Mouse (Mus musculus) erythroblast, embryonic 14.5 days (primary cell): ENCODE measurements around the gene Cdk17. TPM values are rescaled to one million over a fixed set of nuclear protein-coding genes. Genes with fewer than 3 reads are reported as not detected.

Experiments used
- H3K27me3 ChIP-seq: 2 replicates; pipeline ENCODE4 v1.6.1; 2012; ENCODE audit warnings: inconsistent platforms; ENCODE audit not compliant: control insufficient read depth
- H3K36me3 ChIP-seq: 2 replicates; pipeline ENCODE4 v1.6.1; 2012; ENCODE audit warnings: mild to moderate bottlenecking, inconsistent platforms; ENCODE audit not compliant: control insufficient read depth
- H3K4me1 ChIP-seq: 2 replicates; pipeline ENCODE4 v1.6.1; 2012; ENCODE audit warnings: inconsistent platforms; ENCODE audit not compliant: control insufficient read depth
- H3K4me3 ChIP-seq: replicated peaks from 2 replicates; pipeline ENCODE3; 2012; ENCODE audit warnings: moderate library complexity, mild to moderate bottlenecking, inconsistent platforms
- H3K9me3 ChIP-seq: 2 replicates; pipeline ENCODE4 v1.6.1; 2012; ENCODE audit warnings: low read length, inconsistent platforms, mixed read lengths; ENCODE audit not compliant: control insufficient read depth
- GATA1 ChIP-seq: IDR thresholded peaks from 2 replicates; pipeline ENCODE4 v1.6.1; 2012; ENCODE audit warnings: low read length, inconsistent platforms, mixed read lengths
- TAL1 ChIP-seq: IDR thresholded peaks from 3 replicates; pipeline ENCODE4 v1.6.1; 2012; ENCODE audit warnings: low read length, inconsistent platforms, mixed read lengths
- polyA plus RNA-seq: library from polyadenylated mRNA; stranded (reverse); fragments of >175 nt; gene quantifications from 2 replicates; pipeline ENCODE4 v1.2.3, GENCODE M21; 2012

The Cdk17 gene
- polyA plus RNA-seq, 1 experiment: 0.41 TPM

- H3K27me3 ChIP-seq: no peaks in the 10 kb centered on the region
- H3K4me1 ChIP-seq: no peaks in the 10 kb centered on the region
- TF ChIP-seq TAL1: no peak
- no peak for TF ChIP-seq GATA1
- H3K4me3 ChIP-seq: no peak overlapping the region
- H3K36me3 ChIP-seq: peaks cover 72% of the 10 kb centered on the region
- H3K9me3 ChIP-seq: no peaks in the 10 kb centered on the region
Measured at GRCm38 (mm10) chr10:93246185-93246920, 85.7 kb downstream of the Cdk17 start.

DNA sequence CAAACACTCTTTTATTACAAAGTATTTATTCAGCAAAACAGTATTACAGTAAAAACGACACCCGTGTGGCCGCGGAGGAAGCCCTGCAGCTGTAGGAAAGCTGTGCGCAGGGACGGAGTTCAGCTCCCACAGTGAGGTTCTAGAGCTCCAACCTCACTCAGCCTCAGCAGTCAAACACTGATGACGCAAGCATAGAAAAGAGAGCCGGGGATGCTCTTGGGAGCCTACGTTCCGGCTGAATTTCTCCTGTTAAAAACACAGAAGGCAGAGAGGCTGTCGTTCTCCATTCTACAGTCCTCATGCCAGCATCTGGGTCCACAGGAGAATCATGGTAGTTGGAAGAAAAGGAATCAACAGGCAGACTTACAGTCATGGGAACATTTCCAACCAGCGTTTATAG lies 86.7 kb downstream of the Cdk17 start:
- TF ChIP-seq TAL1: no peak
- TF ChIP-seq GATA1: no peak
- H3K9me3 ChIP-seq: no peaks in the 10 kb centered on the region
- no peaks in the 10 kb centered on the region for H3K27me3 ChIP-seq
- no peaks in the 10 kb centered on the region for H3K4me1 ChIP-seq
- no peak overlapping the region for H3K4me3 ChIP-seq
- peaks cover 62% of the 10 kb centered on the region for H3K36me3 ChIP-seq

DNA sequence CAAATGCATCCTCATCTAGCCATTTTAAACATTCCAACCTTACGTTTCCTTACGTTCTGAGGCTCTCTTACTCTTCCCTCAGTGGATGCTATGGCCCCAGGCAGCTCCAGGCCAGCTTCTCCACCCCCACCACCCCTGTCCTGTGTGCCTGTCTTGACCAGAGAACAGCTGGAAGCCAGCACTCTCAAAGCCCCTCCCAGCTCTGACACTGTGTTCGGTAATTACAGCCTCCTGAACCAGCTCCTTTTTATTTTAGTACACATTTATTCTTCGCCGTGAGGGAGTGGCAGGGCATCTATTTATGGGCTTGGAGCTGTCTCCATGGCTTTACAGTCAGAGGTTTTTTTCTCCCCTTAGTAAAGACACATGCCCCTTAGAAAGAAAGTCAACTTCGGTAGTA lies 87.2 kb downstream of the Cdk17 start:
- Histone ChIP-seq H3K36me3 (peaks cover 58% of the 10 kb centered on the region), H3K27me3 (no peaks in the 10 kb centered on the region), H3K9me3 (no peaks in the 10 kb centered on the region), H3K4me3 (no peak overlapping the region), H3K4me1 (no peaks in the 10 kb centered on the region)
- TF ChIP-seq TAL1 (no peak), GATA1 (no peak)

GRCm38 (mm10) chr10:93248416-93248815 lies 87.7 kb downstream of the Cdk17 start:
- Histone ChIP-seq H3K9me3 (no peaks in the 10 kb centered on the region), H3K4me1 (no peaks in the 10 kb centered on the region), H3K36me3 (peaks cover 55% of the 10 kb centered on the region), H3K27me3 (no peaks in the 10 kb centered on the region), H3K4me3 (no peak overlapping the region)
- TF ChIP-seq GATA1 (no peak), TAL1 (no peak)

DNA sequence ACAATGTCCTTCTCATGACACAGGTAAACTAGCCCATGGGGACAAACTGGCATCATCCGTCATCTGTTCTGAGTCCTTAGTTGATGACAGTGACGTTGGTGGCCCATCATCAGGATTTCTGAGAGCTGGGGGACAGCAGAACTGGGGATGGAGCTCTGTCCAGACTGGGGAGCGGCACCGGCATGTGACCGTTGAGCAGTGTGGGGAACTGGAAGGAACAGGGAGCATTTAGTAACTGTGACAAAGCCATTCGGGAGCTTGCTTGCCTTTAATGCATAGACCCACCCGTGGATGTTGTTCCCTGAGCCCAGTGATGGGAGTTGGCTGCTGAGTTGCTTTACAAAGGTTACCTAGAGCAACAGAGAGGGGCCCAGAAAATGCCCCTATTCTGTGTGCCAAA lies 89.2 kb downstream of the Cdk17 start:
- H3K36me3 ChIP-seq: peaks cover 42% of the 10 kb centered on the region
- H3K27me3 ChIP-seq: no peaks in the 10 kb centered on the region
- H3K9me3 ChIP-seq: no peaks in the 10 kb centered on the region
- no peaks in the 10 kb centered on the region for H3K4me1 ChIP-seq
- no peak overlapping the region for H3K4me3 ChIP-seq
- TF ChIP-seq TAL1 (no peak), GATA1 (no peak)

DNA sequence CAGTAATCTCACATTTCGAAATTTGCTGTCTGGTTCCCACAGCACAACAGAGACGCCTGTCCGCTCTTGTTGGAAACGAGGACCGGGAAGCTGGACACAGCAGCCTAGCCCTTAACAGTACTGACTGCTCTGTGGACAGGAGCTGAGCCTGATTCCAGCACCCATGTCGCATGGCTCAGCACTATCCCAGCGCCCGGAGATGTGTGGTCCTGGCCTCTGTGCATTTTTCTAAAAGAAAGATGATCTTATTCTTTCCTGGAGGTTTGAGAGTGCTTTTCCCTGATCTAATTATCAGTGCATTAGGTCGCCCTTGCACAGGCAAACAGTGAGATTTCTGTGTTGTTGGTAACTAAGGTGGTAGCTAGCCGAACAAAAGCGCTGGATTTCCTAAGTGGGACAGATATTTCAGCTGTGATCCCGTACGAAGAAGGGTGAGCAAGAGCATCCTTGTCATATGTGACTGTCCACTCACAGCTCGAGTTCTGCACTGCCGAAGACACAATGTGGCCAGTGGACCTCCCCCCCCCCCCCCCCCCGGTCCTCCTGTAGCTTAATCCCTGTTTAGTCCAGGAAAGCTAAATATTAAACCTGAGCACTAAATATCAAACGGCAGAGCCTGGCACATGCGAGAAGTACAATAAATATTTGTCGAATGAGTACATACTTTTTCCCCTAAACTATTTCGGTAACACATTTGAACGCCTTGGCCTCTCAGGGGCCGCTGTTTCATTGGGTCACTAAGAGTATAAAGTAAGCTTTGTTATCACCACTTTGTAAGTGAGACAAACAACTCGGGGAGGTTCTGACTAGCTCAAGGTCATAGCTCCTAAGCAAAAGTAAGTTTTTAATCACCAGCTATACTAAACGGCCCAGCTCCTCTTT lies 90.0 kb downstream of the Cdk17 start:
- TF ChIP-seq GATA1 (no peak), TAL1 (no peak)
- Histone ChIP-seq H3K9me3 (no peaks in the 10 kb centered on the region), H3K4me3 (no peak overlapping the region), H3K4me1 (no peaks in the 10 kb centered on the region), H3K27me3 (no peaks in the 10 kb centered on the region), H3K36me3 (peaks cover 38% of the 10 kb centered on the region)

DNA sequence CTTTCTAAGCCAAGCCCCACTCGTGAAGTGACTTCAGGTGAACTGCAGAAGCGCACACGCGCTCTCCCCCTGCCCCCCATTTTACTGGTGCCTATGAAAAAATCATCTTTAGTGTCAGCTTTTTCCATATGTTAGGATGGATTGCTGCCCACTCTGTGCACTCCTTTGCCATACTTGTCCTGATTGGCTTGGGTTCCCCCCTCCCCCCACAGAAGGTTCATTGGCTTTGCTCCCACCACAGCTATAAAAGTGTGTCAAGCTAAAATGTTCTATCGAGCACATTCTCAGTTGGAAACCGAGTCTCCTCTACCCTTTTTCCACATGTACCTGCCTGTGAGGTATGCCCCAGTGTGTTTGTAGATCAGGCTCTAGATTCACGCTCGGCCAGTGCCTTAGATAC lies 90.8 kb downstream of the Cdk17 start:
- no peak for TF ChIP-seq TAL1
- no peak for TF ChIP-seq GATA1
- no peaks in the 10 kb centered on the region for H3K27me3 ChIP-seq
- H3K36me3 ChIP-seq: peaks cover 32% of the 10 kb centered on the region
- H3K4me1 ChIP-seq: no peaks in the 10 kb centered on the region
- no peak overlapping the region for H3K4me3 ChIP-seq
- no peaks in the 10 kb centered on the region for H3K9me3 ChIP-seq

DNA sequence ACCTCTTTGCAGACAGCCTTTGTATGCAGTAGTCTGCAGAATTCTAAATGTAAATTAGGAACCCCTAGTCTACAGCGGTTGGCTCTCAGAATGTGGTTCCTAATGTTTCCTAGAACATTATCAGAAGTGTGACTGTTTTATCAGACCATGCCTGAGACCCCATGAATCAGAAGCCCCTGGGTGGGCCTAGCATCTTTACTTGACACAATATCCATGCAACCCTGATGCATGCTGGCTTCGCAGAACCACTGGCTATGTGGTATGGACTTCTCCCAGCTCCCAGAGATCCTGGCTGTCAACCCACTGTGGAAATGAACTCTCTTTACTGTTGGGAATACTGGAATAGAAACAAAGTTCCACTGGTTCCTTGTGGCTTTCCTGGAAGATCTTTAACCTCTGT lies 92.0 kb downstream of the Cdk17 start:
- Histone ChIP-seq H3K4me1 (no peaks in the 10 kb centered on the region), H3K4me3 (no peak overlapping the region), H3K9me3 (no peaks in the 10 kb centered on the region), H3K27me3 (no peaks in the 10 kb centered on the region), H3K36me3 (peaks cover 22% of the 10 kb centered on the region)
- TF ChIP-seq TAL1: no peak
- no peak for TF ChIP-seq GATA1

DNA sequence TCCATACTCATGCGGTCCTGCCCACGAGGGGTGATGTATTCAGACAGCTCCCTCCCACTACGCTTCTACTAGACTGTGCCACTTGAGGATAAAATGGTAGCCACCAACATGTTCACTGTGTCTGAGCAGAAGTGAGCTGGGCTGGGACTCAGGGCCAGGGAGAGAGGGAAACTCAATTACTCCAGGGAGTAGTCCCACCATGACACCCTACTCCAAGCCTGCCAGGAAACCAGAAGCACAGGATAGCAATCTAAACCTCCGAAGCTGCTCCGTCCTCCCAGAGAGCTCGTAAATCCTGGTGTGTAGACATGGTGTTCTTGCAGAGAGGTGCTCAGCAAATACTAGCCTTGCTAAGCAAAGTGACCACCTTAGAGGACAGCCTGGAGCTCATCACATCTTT lies 92.5 kb downstream of the Cdk17 start:
- Histone ChIP-seq H3K9me3 (no peaks in the 10 kb centered on the region), H3K27me3 (no peaks in the 10 kb centered on the region), H3K4me1 (no peaks in the 10 kb centered on the region), H3K36me3 (peaks cover 18% of the 10 kb centered on the region), H3K4me3 (no peak overlapping the region)
- no peak for TF ChIP-seq TAL1
- TF ChIP-seq GATA1: no peak
